Mouse (Mus musculus) ZHBTc4 (cell line): Measurements from ENCODE around the gene Spin2g.
"Not testable (repeated sequence)": the region's sequence is repeated elsewhere in the genome, so short reads cannot be mapped to it uniquely, and the experiment has no call there.

Experiments used
- DNase-seq: peaks from one replicate; pipeline ENCODE4 v3.0.0-alpha.2; 2011; ENCODE audit warnings: low read depth, low spot score

Spin2g gene

GRCm38 (mm10) chrX:34238633-34239032, at the start of gene Spin2g:
Gene Spin2g, minus strand, starts transcription at chrX:34238733.
- DNase-seq, result not testable (repeated sequence)
